Mouse (Mus musculus): ENCODE results near the gene Gpr87.

GRCm38 (mm10) chr3:59138946-59139468, 55.9 kb downstream of the Gpr87 start:
- TF ChIP-seq CTCF (IDR thresholded peaks at IDR 0.05; ENCODE audit: borderline replicate concordance, insufficient read depth, low read depth, low read length) (no peak), POLR2A (IDR thresholded peaks at IDR 0.05; ENCODE audit: borderline replicate concordance, insufficient read depth, low read length) (no peak)
